Mouse (Mus musculus) erythroblast, embryonic 14.5 days (primary cell): ENCODE measurements around the gene Nin.

Experiments
- GATA1 ChIP-seq: IDR thresholded peaks from 2 replicates; pipeline ENCODE4 v1.6.1; 2012; ENCODE audit warnings: low read length, inconsistent platforms, mixed read lengths
- TAL1 ChIP-seq: IDR thresholded peaks from 3 replicates; pipeline ENCODE4 v1.6.1; 2012; ENCODE audit warnings: low read length, inconsistent platforms, mixed read lengths

- TF ChIP-seq TAL1 (no peak), GATA1 (no peak)
These were observed 87.3 kb downstream of the Nin start for GRCm38 (mm10) chr12:70026233-70026632.
